Mouse (Mus musculus): ENCODE results near the gene Rap1gds1. TPM values are rescaled to one million over a fixed set of nuclear protein-coding genes. Genes with fewer than 3 reads are reported as not detected.

The Rap1gds1 gene
- polyA plus RNA-seq, 1 experiment from 2014 or later, result 22.5 TPM

DNA sequence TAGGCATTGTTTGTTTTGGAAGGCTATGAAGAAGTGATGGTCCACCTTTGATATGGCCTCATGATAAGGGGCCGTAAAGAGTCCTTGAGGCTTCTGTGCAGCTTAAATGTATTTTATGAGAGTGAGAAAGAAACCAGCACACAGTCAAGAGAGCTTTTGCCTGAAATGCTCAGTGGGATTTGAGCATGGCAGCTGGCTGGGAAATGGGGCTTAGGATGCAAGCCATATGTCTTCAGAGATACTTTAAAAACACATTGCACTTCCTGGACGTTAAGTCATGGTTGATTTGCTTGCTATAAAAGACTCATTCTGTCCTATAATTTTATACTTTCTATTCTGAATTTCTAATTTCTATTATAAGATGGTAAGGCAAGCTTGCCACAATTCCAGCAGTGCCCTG is 28.9 kb upstream of the Rap1gds1 start:
- 66% methylated on average over 2 of the region's 2 CpGs for WGBS

GRCm38 (mm10) chr3:139103346-139103745 is 28.3 kb upstream of the Rap1gds1 start:
- Histone ChIP-seq H3K9me3 (ENCODE audit: control insufficient read depth, low read length) (no peaks in the 10 kb centered on the region), H3K4me3 (ENCODE audit: low read depth, low read length) (no peak overlapping the region), H3K27ac (replicated peaks) (no peak overlapping the region), H3K36me3 (ENCODE audit: control insufficient read depth, insufficient read depth, low read length) (no peaks in the 10 kb centered on the region), H3K4me1 (replicated peaks; ENCODE audit: control insufficient read depth, insufficient read depth) (no peaks in the 10 kb centered on the region), H3K9ac (ENCODE audit: low read length) (no peak overlapping the region), H3K4me2 (replicated peaks; ENCODE audit: low read depth) (no peak overlapping the region), H3K27me3 (ENCODE audit: control insufficient read depth, insufficient read depth, low read length) (no peaks in the 10 kb centered on the region)
- ATAC-seq (ENCODE audit: low FRiP score, low TSS enrichment) (no peak), DNase-seq (ENCODE audit: low spot score) (no peak)
- TF ChIP-seq CTCF (IDR thresholded peaks at IDR 0.05; ENCODE audit: low read depth) (no peak), EP300 (optimal IDR thresholded peaks at IDR 0.05) (no peak)
- WGBS, result 76% methylated on average over 3 of the region's 3 CpGs

More for the DNA sequence above, 28.9 kb upstream of the Rap1gds1 start:
- no peaks in the 10 kb centered on the region for H3K9me3 ChIP-seq (ENCODE audit: control insufficient read depth, low read length)
- H3K9ac ChIP-seq (ENCODE audit: low read length), result no peak overlapping the region
- no peak overlapping the region for H3K27ac ChIP-seq (replicated peaks)
- no peaks in the 10 kb centered on the region for H3K27me3 ChIP-seq (ENCODE audit: control insufficient read depth, insufficient read depth, low read length)
- TF ChIP-seq CTCF (IDR thresholded peaks at IDR 0.05; ENCODE audit: low read depth) (no peak), EP300 (optimal IDR thresholded peaks at IDR 0.05) (no peak)
- no peak for ATAC-seq (ENCODE audit: low FRiP score, low TSS enrichment)
- H3K4me3 ChIP-seq (ENCODE audit: low read depth, low read length), result no peak overlapping the region
- no peak for DNase-seq (ENCODE audit: low spot score)
- H3K36me3 ChIP-seq (ENCODE audit: control insufficient read depth, insufficient read depth, low read length), result no peaks in the 10 kb centered on the region
- H3K4me2 ChIP-seq (replicated peaks; ENCODE audit: low read depth), result no peak overlapping the region
- no peaks in the 10 kb centered on the region for H3K4me1 ChIP-seq (replicated peaks; ENCODE audit: control insufficient read depth, insufficient read depth)

- ATAC-seq (ENCODE audit: low FRiP score, low TSS enrichment) (no peak), DNase-seq (ENCODE audit: low spot score) (no peak)
- no peaks in the 10 kb centered on the region for H3K36me3 ChIP-seq (ENCODE audit: control insufficient read depth, insufficient read depth, low read length)
- TF ChIP-seq EP300 (optimal IDR thresholded peaks at IDR 0.05), result no peak
- TF ChIP-seq CTCF (IDR thresholded peaks at IDR 0.05; ENCODE audit: low read depth), result no peak
- H3K27me3 ChIP-seq (ENCODE audit: control insufficient read depth, insufficient read depth, low read length), result no peaks in the 10 kb centered on the region
- H3K27ac ChIP-seq (replicated peaks), result no peak overlapping the region
- no peaks in the 10 kb centered on the region for H3K4me1 ChIP-seq (replicated peaks; ENCODE audit: control insufficient read depth, insufficient read depth)
- no peaks in the 10 kb centered on the region for H3K9me3 ChIP-seq (ENCODE audit: control insufficient read depth, low read length)
- H3K4me3 ChIP-seq (ENCODE audit: low read depth, low read length), result no peak overlapping the region
- H3K9ac ChIP-seq (ENCODE audit: low read length), result no peak overlapping the region
- H3K4me2 ChIP-seq (replicated peaks; ENCODE audit: low read depth), result no peak overlapping the region
- 84% methylated on average over 1 of the region's 1 CpGs for WGBS
These were observed 26.9 kb upstream of the Rap1gds1 start for GRCm38 (mm10) chr3:139101941-139102340.

DNA sequence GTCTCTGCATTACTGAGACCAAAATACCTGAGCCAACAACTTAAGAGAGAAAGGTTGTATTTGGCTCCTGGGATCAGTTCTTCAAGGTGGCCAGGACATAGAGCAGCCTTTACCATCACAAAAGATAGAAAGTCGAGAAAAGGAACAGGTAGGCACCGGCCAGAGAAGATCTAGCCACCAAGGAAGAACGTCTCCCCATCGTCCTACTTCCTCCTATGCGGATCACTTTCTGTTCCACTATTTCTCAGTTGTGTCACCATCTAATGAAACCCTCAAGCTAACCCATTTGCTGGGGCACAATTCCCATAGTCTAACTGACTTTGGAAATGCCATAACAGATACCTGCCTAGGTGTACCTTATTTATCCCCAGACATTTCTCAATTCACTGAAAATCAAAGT is 24.3 kb upstream of the Rap1gds1 start:
- WGBS, result 87% methylated on average over 5 of the region's 5 CpGs
- H3K9me3 ChIP-seq (ENCODE audit: control insufficient read depth, low read length), result no peaks in the 10 kb centered on the region
- no peaks in the 10 kb centered on the region for H3K36me3 ChIP-seq (ENCODE audit: control insufficient read depth, insufficient read depth, low read length)

DNA sequence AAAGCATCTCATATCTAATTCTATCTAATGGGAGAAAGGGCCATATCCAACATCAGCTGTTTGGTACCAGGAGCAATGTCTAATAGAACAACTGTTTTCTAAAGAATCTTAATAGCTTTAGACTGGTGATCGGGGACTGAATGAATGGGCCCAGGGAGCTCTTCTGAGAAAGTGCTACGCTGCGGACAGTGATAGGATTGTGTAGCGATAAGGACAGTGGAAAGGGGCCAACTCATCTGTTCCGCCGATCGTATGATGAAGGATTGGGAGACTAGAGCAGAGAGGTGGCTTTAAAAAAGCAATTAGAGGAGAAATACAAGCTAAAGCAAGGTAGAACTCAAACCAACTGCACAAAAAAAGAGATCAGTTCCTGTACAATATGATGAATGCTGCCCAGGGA is 20.9 kb upstream of the Rap1gds1 start:
- no peak overlapping the region for H3K4me3 ChIP-seq (ENCODE audit: low read depth, low read length)
- no peak for ATAC-seq (ENCODE audit: low FRiP score, low TSS enrichment)

More for the DNA sequence above, 24.3 kb upstream of the Rap1gds1 start:
- DNase-seq (ENCODE audit: low spot score), result no peak
- Histone ChIP-seq H3K9ac (ENCODE audit: low read length) (no peak overlapping the region), H3K27ac (replicated peaks) (no peak overlapping the region), H3K27me3 (ENCODE audit: control insufficient read depth, insufficient read depth, low read length) (no peaks in the 10 kb centered on the region), H3K4me3 (ENCODE audit: low read depth, low read length) (no peak overlapping the region), H3K4me1 (replicated peaks; ENCODE audit: control insufficient read depth, insufficient read depth) (no peaks in the 10 kb centered on the region), H3K4me2 (replicated peaks; ENCODE audit: low read depth) (no peak overlapping the region)
- TF ChIP-seq CTCF (IDR thresholded peaks at IDR 0.05; ENCODE audit: low read depth) (no peak), EP300 (optimal IDR thresholded peaks at IDR 0.05) (no peak)
- no peak for ATAC-seq (ENCODE audit: low FRiP score, low TSS enrichment)

GRCm38 (mm10) chr3:139088526-139088925 is 13.5 kb upstream of the Rap1gds1 start:
- Histone ChIP-seq H3K9me3 (ENCODE audit: control insufficient read depth, low read length) (0 out of 2 replicates have a peak, but pooled peaks cover 2% of the 10 kb centered on the region), H3K9ac (ENCODE audit: low read length) (no peak overlapping the region), H3K27ac (replicated peaks) (no peak overlapping the region), H3K4me3 (ENCODE audit: low read depth, low read length) (no peak overlapping the region), H3K4me1 (replicated peaks; ENCODE audit: control insufficient read depth, insufficient read depth) (no peaks in the 10 kb centered on the region), H3K36me3 (ENCODE audit: control insufficient read depth, insufficient read depth, low read length) (no peaks in the 10 kb centered on the region), H3K4me2 (replicated peaks; ENCODE audit: low read depth) (no peak overlapping the region), H3K27me3 (ENCODE audit: control insufficient read depth, insufficient read depth, low read length) (no peaks in the 10 kb centered on the region)
- WGBS, result 76% methylated on average over 3 of the region's 3 CpGs
- TF ChIP-seq EP300 (optimal IDR thresholded peaks at IDR 0.05) (no peak), CTCF (IDR thresholded peaks at IDR 0.05; ENCODE audit: low read depth) (no peak)
- ATAC-seq (ENCODE audit: low FRiP score, low TSS enrichment) (no peak), DNase-seq (ENCODE audit: low spot score) (no peak)

More for the DNA sequence above, 20.9 kb upstream of the Rap1gds1 start:
- Histone ChIP-seq H3K9me3 (ENCODE audit: control insufficient read depth, low read length) (no peaks in the 10 kb centered on the region), H3K36me3 (ENCODE audit: control insufficient read depth, insufficient read depth, low read length) (no peaks in the 10 kb centered on the region), H3K4me2 (replicated peaks; ENCODE audit: low read depth) (no peak overlapping the region), H3K27me3 (ENCODE audit: control insufficient read depth, insufficient read depth, low read length) (no peaks in the 10 kb centered on the region), H3K4me1 (replicated peaks; ENCODE audit: control insufficient read depth, insufficient read depth) (no peaks in the 10 kb centered on the region), H3K9ac (ENCODE audit: low read length) (no peak overlapping the region), H3K27ac (replicated peaks) (no peak overlapping the region)
- TF ChIP-seq CTCF (IDR thresholded peaks at IDR 0.05; ENCODE audit: low read depth), result no peak
- TF ChIP-seq EP300 (optimal IDR thresholded peaks at IDR 0.05), result no peak
- no peak for DNase-seq (ENCODE audit: low spot score)
- WGBS, result 88% methylated on average over 7 of the region's 7 CpGs

Measured in stomach, postnatal 0 days (tissue).